Mouse (Mus musculus) urinary bladder, adult 18-20 months (tissue): ENCODE results near the gene Gdnf.

ENCODE experiments used
- DNase-seq, 2 experiments: peaks; one replicate each; pipeline ENCODE4 v3.0.0; 2022; ENCODE audit warnings: low spot score in 2 of 2, mixed read lengths in 2 of 2

Gene Gdnf

DNA sequence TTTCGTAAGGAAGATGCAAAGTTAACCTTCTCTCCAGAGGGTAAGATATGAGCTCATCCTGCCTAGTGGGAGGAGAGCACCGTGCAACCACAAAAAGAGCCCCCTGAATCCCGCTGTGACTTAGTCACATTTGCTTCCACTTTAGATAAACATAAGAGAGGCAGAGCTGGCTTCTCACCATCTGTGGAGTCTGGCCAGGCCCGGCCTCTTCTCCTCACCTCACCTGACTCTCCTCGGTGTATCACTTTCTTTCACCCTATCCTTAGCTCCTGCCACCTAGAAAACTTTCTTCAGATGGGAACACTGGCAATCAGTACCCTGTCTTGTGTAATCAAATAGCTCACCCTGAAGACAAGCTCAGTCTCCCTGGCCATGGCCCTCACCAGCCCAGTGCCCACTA lies 48.2 kb downstream of the Gdnf start:
- DNase-seq = no peak

DNA sequence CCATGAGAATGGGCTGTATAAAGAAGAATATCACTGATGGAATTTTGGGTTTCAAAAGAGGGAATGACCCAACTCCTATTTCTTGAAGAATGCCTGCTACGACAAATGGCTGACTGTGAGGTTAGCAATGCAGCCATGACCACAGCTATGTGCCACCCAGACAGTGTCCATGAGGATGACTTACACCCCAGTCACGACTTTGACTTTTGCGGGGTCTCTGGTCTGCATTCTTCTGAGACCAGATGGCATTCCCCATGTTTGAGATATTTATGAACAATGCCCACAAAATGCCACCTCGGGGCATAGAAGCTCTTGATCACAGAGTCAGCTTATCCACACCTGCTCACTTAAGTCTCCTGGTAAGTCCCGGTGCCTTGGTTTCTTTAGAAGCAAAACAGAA lies 52.2 kb downstream of the Gdnf start:
- DNase-seq = no peak

DNA sequence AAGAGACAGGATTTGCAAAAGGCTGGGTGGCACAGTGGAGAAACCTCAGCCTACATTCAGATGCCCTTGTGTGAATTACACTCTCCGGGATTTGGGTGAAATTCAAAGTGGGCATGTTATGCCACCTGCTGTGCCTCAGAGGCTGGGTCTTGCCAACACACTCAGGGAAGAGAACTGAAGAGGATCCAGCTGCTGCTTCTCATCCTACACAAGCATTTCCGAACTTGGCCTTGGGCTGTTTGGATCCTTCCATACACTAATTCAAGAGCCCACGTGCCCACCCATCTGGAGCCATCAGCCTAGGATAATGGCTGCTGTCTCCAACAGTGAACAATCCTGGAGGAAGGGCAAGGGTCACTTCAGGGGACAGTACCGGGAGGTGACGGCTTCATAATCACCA lies 52.7 kb downstream of the Gdnf start:
- no peak for DNase-seq

DNA sequence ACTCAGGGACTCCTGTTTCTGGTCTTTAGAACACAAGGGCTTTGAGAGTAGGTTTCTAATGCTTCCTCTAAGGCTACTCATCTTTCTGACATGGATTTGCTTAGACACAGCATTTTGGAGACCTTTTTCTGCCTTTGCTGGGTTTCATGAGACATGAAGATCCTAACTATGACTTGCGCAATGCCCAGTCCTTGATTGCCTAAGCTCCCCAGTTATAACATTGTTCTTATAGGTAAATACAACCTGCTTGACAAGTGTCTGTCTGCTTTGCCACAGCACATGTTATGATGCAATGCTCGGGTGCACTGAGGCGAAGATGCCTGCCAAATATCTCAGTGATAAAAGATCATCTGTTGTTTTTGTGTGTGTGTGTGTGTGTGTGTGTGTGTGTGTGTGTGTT lies 54.7 kb downstream of the Gdnf start:
- DNase-seq = no peak

DNA sequence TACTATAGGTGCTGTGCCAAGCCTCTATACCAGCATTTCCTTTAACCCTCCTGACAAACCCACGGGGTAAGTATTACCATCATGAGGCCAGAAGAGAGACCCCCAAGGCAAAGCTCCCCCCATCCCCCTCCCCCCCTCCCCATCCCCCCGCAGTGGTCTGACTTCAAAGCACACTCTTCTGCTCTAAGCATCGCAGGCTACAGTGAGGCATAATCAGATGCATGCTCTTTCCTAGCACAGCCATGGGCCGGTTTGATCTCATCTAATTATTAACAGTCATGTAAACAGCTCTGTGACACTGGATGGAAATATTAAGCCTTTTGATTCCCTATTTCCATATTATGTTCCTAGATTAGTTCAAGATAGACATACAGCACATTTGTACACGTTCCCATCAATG lies 61.8 kb downstream of the Gdnf start:
- DNase-seq = no peak

DNA sequence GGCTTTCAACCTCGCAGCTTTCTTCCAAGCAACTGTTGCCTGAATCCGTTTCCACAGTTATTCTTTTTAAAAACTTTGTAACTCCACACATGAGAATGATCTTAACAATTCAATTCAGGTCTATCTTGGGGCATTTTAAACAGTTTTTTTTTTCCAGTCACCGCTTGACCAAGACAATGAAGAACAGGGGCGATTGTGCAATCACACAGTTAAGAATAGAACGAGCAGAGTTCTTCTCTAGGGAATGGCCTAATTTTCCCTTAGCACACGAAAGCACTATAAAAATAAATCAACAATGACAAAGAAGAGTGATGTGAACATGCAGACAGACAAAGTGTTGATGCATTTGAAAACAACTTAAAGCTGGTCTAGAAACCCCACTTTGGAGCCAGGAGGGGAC lies 65.2 kb downstream of the Gdnf start:
- no peak for DNase-seq

DNA sequence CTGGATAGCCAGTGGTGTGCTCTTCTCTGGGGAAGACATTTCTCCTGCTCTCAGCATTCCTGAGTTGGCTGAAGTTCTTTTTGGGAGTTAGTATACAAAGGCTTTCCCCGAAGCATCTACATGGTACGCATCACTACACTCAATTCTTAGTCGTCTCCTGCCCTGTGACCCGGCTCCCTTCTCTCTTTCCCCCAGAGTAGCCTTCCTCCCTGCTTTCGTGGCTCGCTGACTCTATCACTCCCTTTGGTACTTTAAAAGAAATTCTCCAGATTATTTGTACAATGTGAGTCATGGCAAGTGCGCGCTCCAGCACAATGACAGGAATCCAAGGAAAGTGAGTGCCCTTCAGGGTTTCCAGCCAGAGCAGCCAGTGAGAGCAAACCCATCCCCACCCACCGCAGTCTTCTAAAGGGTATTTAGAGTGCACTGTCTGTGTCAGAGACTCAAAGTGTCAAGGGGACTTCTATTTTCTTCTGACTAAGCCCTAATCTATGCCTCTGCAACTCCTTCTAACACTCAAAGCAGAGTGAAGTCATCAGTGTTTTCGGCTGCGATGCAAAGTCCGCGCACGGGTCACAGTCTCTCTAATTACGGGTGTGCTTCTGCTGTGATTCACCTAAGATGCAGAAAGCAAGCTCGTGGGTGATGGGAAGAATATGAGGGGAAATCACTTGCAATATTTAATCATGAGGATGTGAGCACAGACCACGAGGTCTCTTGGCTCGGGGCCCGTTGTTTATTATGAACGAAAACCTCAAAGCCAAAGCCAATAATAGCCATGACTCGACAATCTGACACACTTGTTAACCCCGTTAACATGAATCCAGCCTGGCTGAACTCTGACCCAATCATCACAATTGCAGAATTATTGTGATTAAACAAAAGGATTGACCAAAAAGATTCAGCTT lies 67.2 kb downstream of the Gdnf start:
- DNase-seq = no peak

DNA sequence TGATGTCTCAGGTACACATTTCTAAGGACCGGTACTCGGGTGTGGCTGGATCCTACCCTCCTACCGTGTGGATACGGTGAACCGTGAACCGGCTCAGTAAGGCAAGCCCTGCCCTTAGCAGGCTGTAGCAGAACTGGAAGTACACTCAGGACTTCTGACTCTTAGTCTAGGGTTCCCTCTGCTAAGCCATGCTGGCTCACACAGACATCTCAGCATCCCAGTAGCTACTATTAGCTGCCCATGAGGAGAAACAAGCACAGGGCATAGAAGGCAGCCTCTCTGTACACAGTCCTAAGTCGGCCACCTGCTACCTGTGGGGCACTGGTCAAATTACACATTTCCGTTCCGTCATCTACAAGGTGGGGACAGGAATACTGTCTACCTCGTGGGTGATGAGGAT lies 68.2 kb downstream of the Gdnf start:
- no peak for DNase-seq

DNA sequence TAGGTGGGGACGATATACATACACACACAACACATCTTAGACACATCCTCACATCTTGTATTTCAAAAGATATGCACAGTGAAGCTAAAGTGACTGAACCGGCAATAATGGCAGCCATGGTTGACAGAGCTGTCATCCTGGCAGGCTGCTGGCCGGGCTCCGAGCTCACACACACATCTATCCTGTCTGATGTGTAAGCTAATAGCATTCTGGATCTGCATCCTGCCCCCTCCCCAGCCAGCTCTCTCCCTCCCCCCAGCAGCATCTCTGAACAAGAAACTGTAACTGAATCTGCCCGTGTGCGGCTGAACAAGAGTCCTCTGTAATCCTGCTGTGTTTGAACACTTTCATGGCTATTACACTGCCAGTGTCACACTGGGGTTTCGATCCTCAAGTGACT lies 69.3 kb downstream of the Gdnf start:
- no peak for DNase-seq

DNA sequence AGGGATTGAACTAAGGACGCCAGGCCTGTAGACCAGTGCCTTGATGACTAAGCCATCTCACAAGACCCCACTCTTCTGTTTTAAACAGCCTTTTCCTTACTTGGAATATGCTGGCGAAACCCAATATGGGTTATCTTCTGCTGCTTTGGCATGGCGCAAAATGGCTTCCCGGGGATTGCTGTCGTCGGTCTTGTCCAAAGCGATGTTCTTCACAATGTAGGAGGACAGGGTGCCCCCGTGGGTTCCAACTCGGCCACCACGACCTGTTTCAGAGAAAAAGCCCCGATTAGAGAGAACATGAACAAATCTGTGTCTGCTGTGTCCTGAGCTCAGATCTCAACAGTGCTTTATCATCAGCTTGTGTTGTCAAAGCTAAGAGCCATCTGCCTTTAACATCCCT lies 73.5 kb downstream of the Gdnf start:
- no peak for DNase-seq

DNA sequence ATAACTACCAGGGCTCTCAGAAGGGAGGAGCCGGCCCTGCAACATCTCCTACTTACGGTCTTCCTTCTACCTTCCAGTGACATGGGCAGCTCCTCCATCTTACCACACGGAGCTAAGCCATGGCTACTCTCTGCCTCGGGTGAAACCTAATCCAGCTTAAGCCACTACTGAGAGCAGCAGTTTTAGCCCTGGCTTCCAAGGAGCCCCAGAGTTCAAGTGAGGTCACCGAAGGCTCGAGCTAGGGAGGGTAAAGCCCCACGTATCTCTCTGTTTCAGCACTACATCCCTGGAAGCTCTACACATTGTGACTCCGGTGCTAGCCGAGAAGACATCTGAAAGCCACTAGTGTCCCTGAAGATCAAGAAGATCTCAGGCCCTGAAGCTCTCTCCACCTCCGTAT lies 74.5 kb downstream of the Gdnf start:
- DNase-seq = no peak

DNA sequence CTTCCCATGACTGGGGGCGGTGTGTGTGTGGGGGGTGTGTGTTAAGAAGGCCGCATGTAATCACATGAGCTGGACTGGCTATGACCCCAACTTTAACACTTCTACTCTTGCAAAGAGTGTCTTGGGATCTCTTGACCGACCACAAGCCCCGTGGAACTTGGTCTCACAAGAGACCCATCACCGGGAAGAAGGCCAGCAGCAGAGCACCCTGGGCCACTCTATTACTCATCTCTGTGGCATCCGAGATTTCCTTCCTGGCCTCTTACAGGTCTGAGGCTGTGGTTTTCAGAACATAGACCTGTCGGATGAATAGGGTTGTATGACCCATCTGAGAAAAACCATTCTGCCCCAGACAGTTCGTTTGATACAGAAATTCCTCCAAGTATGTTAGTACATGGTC lies 75.9 kb downstream of the Gdnf start:
- no peak for DNase-seq
